Mouse (Mus musculus) hindbrain, postnatal 0 days (tissue): Measurements from ENCODE around the gene Slc22a21. TPM values are rescaled to one million over a fixed set of nuclear protein-coding genes. Genes with fewer than 3 reads are reported as not detected.

ENCODE experiments used
- ATAC-seq: fragments of 200-750 bp; cut with Nextera tagmentation; 2 replicates; pipeline ENCODE4 v1.8.0; 2017; ENCODE audit warnings: mild to moderate bottlenecking, moderate TSS enrichment, moderate library complexity
- DNase-seq: peaks from one replicate; pipeline ENCODE4 v3.0.0-alpha.2; 2015; ENCODE audit warnings: low spot score
- H3K27ac ChIP-seq: fragments of 300-500 bp; sonication (generic); 2 replicates; pipeline ENCODE4 v1.5.1; 2014; ENCODE audit warnings: mild to moderate bottlenecking
- H3K27me3 ChIP-seq: fragments of 300-500 bp; sonication (generic); 2 replicates; pipeline ENCODE4 v1.6.1; 2014; ENCODE audit warnings: low read length, mixed read lengths; ENCODE audit not compliant: insufficient read depth
- H3K36me3 ChIP-seq: fragments of 300-500 bp; sonication (generic); 2 replicates; pipeline ENCODE4 v1.6.1; 2014; ENCODE audit warnings: low read length, mixed read lengths; ENCODE audit not compliant: insufficient read depth
- H3K4me1 ChIP-seq: fragments of 300-500 bp; sonication (generic); 2 replicates; pipeline ENCODE4 v1.6.1; 2014; ENCODE audit warnings: antibody characterized with exemption, low read length, mixed read lengths; ENCODE audit not compliant: insufficient read depth
- H3K4me2 ChIP-seq: fragments of 300-500 bp; sonication (generic); 2 replicates; pipeline ENCODE4 v1.6.1; 2014; ENCODE audit warnings: low read depth, mild to moderate bottlenecking, low read length, moderate library complexity, mixed read lengths
- H3K4me3 ChIP-seq: fragments of 300-500 bp; sonication (generic); 2 replicates; pipeline ENCODE4 v1.5.1; 2014; ENCODE audit warnings: low read length
- H3K9ac ChIP-seq: fragments of 300-500 bp; sonication (generic); replicated peaks from 2 replicates; pipeline ENCODE4 v1.6.1; 2014; ENCODE audit warnings: mild to moderate bottlenecking, low read length, moderate library complexity, mixed read lengths
- H3K9me3 ChIP-seq: fragments of 300-500 bp; sonication (generic); 2 replicates; pipeline ENCODE4 v1.6.1; 2016; ENCODE audit warnings: low read length, mixed read lengths
- CTCF ChIP-seq: IDR thresholded peaks from 2 replicates; pipeline ENCODE4 v1.5.1; 2016; ENCODE audit warnings: antibody characterized with exemption, control low read depth, low read depth
- WGBS: fragments of 180-500 bp; shearing (Covaris S2); extraction: QIAGEN DNeasy Blood & Tissue Kit; methylation state at CpG from one replicate; pipeline ENCODE4 v1.1.7; 2014; 5-methylcytosine and 5-hydroxymethylcytosine counted together
- polyA plus RNA-seq: library from polyadenylated mRNA; unstranded; fragments of >200 nt; fragmentation: Nextera tagmentation; extraction: Ambion mirVana; gene quantifications from 2 replicates; pipeline ENCODE4 v1.2.1, GENCODE M21; 2015
- total RNA-seq: library from RNA; depleted of rRNA; stranded (reverse); fragments of >200 nt; gene quantifications from 2 replicates; pipeline ENCODE4 v1.2.3, GENCODE M21; 2014; rRNA removed

The Slc22a21 gene
- total and polyA plus RNA-seq, 2 experiments from 2014 or later, result 6.2 to 7.2 TPM

GRCm38 (mm10) chr11:53904534-53904925 is 75.6 kb downstream of the Slc22a21 start:
- no peaks in the 10 kb centered on the region for H3K9me3 ChIP-seq
- no peak for TF ChIP-seq CTCF
- H3K27me3 ChIP-seq, result no peaks in the 10 kb centered on the region
- H3K4me1 ChIP-seq, result no peaks in the 10 kb centered on the region
- DNase-seq (no peak), ATAC-seq (no peak)
- H3K9ac ChIP-seq, result no peak overlapping the region
- no peaks in the 10 kb centered on the region for H3K36me3 ChIP-seq
- WGBS, result 71% methylated on average over 9 of the region's 9 CpGs
- H3K4me3 ChIP-seq, result no peak overlapping the region
- H3K27ac ChIP-seq, result no peak overlapping the region
- H3K4me2 ChIP-seq, result no peak overlapping the region

- no peak overlapping the region; the same call in 1 of the 2 replicates for H3K27ac ChIP-seq
- WGBS, result 40% methylated on average over 16 of the region's 16 CpGs
- TF ChIP-seq CTCF, result no peak
- no peak overlapping the region for H3K4me2 ChIP-seq
- no peaks in the 10 kb centered on the region for H3K36me3 ChIP-seq
- no peak overlapping the region for H3K4me3 ChIP-seq
- no peak for DNase-seq
- H3K27me3 ChIP-seq, result no peaks in the 10 kb centered on the region
- no peaks in the 10 kb centered on the region for H3K4me1 ChIP-seq
- no peaks in the 10 kb centered on the region for H3K9me3 ChIP-seq
- no peak for ATAC-seq
- no peak overlapping the region for H3K9ac ChIP-seq
Observed at GRCm38 (mm10) chr11:53903781-53904533, 76.2 kb downstream of the Slc22a21 start.

DNA sequence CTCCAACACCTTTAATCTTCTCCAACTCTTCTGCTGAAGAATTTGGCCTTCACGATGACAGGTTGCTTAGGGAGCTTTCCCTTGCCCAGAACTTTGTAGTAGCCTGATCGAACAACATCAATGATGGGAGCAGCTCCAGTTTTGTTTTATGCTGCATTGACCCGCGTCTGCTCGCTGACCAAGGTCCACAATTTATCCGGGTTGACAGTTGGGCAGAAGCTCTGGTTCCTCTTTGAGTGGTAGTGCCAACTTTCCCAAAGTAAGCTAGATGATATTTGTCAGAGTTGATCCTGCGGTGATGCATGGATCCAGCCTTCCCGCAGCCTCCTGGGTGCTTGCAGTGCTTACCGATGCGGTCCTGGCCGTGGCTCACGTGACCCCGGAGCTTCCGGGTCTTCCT is 77.4 kb downstream of the Slc22a21 start:
- no peak for ATAC-seq

DNA sequence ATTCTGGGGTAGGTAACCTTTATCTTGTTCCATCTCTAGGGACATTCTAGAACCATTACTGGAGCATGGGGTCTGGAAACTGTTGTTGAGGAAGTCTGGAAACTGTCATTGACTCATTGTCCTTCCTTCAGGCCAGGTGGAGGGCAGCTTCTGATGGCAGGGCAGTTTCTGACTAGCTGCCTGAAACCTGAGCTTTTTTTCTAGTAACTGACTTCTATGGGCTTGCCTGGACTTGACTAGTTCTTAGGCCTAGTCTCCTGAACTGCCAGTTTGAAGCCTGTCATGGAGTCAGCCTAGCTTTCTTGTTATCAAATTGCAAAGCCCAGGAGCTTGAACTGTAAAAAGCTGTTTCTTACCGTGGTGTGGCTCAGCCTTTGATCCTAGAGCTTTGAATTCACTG is 79.1 kb downstream of the Slc22a21 start:
- ATAC-seq, result no peak
- H3K4me2 ChIP-seq, result no peak overlapping the region
- H3K4me3 ChIP-seq, result no peak overlapping the region
- H3K4me1 ChIP-seq, result no peaks in the 10 kb centered on the region
- DNase-seq, result no peak
- no peaks in the 10 kb centered on the region for H3K27me3 ChIP-seq
- TF ChIP-seq CTCF, result no peak
- H3K9ac ChIP-seq, result no peak overlapping the region
- H3K9me3 ChIP-seq, result no peaks in the 10 kb centered on the region
- H3K36me3 ChIP-seq, result no peaks in the 10 kb centered on the region
- no peak overlapping the region for H3K27ac ChIP-seq
- 72% methylated on average over 1 of the region's 1 CpGs for WGBS

More for the DNA sequence above, 77.4 kb downstream of the Slc22a21 start:
- Histone ChIP-seq H3K27ac (no peak overlapping the region), H3K4me2 (no peak overlapping the region), H3K36me3 (no peaks in the 10 kb centered on the region), H3K27me3 (no peaks in the 10 kb centered on the region), H3K4me1 (no peaks in the 10 kb centered on the region), H3K9ac (no peak overlapping the region), H3K4me3 (no peak overlapping the region), H3K9me3 (no peaks in the 10 kb centered on the region)
- WGBS, result 87% methylated on average over 14 of the region's 14 CpGs
- no peak for TF ChIP-seq CTCF
- DNase-seq, result no peak

DNA sequence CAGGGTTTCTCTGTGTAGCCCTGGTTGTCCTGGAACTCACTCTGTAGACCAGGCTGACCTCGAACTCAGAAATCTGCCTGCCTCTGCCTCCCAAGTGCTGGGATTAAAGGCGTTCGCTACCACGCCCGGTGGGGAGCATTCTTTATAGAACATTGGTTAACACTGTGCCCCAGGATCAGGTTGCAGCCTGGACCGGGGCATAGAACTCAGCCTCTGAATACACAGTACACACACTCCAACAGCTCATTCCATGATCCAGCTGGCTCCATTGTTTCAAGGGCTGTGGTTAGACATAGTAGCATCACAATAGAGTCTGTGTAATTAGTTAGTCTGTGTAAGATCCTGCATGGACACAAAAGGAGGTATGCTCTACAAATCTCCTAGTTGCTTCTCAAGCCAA is 80.2 kb downstream of the Slc22a21 start:
- WGBS, result 91% methylated on average over 6 of the region's 6 CpGs

More for the DNA sequence above, 80.2 kb downstream of the Slc22a21 start:
- Histone ChIP-seq H3K9me3 (no peaks in the 10 kb centered on the region), H3K4me3 (no peak overlapping the region), H3K9ac (no peak overlapping the region), H3K36me3 (no peaks in the 10 kb centered on the region), H3K4me2 (no peak overlapping the region), H3K4me1 (no peaks in the 10 kb centered on the region), H3K27ac (no peak overlapping the region), H3K27me3 (no peaks in the 10 kb centered on the region)
- DNase-seq, result no peak
- no peak for TF ChIP-seq CTCF
- no peak for ATAC-seq

Other genes starting within 250 kb of the Slc22a21 start
- 3.3 and 8.5 TPM in 2 replicates for gene Irf1, start 210.3 kb downstream of the Slc22a21 start, total RNA-seq
- gene Irf1, start 210.3 kb downstream of the Slc22a21 start, polyA plus RNA-seq, result 3.7 and 4.4 TPM in 2 replicates
- not detected in 2 replicates for gene Gm17334, start 207.1 kb downstream of the Slc22a21 start, total RNA-seq
- not detected in 2 replicates for gene Gm17334, start 207.1 kb downstream of the Slc22a21 start, polyA plus RNA-seq
- not detected in 2 replicates for gene Gm12216, start 121.1 kb downstream of the Slc22a21 start, total RNA-seq
- gene Gm12216, start 121.1 kb downstream of the Slc22a21 start, polyA plus RNA-seq, result 1.2 and 1.9 TPM in 2 replicates
- gene Slc22a5, start 88.7 kb downstream of the Slc22a21 start, total RNA-seq, result 10.3 and 19.1 TPM in 2 replicates
- 12.4 and 12.6 TPM in 2 replicates for gene Slc22a5, start 88.7 kb downstream of the Slc22a21 start, polyA plus RNA-seq
- 7.2 and 14.6 TPM in 2 replicates for gene Slc22a4, start 47.8 kb upstream of the Slc22a21 start, total RNA-seq
- 7.2 and 8.8 TPM in 2 replicates for gene Slc22a4, start 47.8 kb upstream of the Slc22a21 start, polyA plus RNA-seq
- gene Pdlim4, start 88.7 kb upstream of the Slc22a21 start, total RNA-seq, result 46.1 and 51.1 TPM in 2 replicates
- gene Pdlim4, start 88.7 kb upstream of the Slc22a21 start, polyA plus RNA-seq, result 47.6 and 54.6 TPM in 2 replicates
- 6.5 and 9.7 TPM in 2 replicates for gene P4ha2, start 119.8 kb upstream of the Slc22a21 start, total RNA-seq
- gene P4ha2, start 119.8 kb upstream of the Slc22a21 start, polyA plus RNA-seq, result 8.4 and 9.0 TPM in 2 replicates